Mouse (Mus musculus) lung, postnatal 36 days (tissue): Measurements from ENCODE around the gene Trio.
"Not testable (repeated sequence)": the region's sequence is repeated elsewhere in the genome, so short reads cannot be mapped to it uniquely, and the experiment has no call there.

Source experiments
- DNase-seq: peaks from one replicate; pipeline ENCODE4 v3.0.0; 2022; ENCODE audit warnings: mixed read lengths

Gene Trio

DNA sequence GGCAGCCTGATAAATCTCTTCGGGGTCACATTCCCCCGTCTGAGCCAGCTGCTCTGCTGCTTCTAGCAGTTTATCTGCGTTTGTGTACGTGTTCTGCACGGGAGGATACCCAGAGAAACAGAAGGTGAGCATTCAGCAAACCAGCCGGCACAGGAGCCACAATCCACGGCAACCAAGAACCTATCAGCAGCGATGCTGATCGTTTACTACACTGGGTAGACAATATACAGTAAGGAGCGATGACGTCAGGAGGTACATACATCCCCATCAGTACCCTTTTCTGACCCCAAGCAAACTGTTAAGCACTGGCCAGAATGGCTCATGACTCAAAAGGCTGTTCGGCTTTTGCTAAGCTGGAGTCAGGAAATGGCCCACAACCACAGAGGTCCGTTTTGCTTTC lies 154.4 kb downstream of the Trio start:
- DNase-seq, result no peak

- no peak for DNase-seq
Observed at GRCm38 (mm10) chr15:27869001-27869400, 156.6 kb downstream of the Trio start.

DNA sequence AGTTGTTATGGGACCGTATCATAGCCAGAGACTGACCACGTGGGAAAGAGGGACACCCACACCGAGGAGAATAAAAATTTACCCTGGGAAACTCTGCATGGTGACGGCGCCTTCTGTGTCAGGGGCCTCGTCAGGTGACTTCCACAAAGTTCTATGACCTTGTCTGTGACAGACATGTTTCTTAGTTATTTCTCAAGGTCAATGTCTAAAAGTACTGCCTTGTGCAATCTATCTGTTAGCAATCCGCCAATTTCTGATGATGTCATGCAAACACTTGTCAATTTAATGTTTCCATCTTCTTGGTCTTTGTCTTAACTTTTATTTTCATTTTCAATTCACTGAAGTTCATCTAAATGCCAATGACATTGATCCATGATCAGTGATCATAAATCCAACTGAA lies 157.8 kb downstream of the Trio start:
- DNase-seq, result no peak

DNA sequence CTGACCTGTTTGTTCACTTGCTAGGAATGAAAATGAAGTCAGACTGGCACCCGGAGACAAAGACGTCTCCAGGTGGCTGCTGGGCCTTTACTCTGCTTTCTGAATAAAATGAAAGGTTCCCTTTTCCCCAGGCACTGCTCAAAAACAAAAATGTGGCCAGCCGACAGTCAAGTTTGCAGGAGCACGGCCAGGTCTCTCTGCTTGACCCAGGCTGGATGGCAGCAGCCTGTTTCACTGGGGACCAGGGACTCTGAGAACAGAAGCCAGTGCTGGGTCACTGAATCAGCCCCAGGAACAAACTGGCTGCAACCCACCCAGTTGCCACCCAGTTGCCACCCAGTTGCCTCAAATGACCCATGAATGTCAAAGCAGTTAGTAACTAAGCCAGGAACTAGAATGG lies 159.2 kb downstream of the Trio start:
- no peak for DNase-seq

DNA sequence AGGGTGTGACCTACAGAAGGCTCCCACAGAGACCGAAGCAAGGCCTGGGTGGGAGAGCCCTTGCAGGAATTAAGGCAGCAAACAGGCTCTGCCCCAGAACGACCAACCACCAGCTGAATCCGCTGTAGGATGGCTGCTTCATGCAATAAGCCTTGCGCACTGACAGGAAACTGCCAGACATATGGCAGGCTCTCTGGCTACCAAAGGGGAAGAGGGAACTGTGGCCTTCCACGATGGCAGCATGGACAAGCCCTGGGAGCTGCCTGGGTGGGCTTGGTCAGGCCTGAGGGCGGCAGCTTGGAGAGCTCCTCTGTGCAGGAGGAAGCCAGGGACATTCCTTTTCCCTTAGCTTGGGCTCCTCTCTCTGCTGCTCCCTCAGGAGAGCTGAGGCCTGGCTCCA lies 159.6 kb downstream of the Trio start:
- DNase-seq, result no peak

DNA sequence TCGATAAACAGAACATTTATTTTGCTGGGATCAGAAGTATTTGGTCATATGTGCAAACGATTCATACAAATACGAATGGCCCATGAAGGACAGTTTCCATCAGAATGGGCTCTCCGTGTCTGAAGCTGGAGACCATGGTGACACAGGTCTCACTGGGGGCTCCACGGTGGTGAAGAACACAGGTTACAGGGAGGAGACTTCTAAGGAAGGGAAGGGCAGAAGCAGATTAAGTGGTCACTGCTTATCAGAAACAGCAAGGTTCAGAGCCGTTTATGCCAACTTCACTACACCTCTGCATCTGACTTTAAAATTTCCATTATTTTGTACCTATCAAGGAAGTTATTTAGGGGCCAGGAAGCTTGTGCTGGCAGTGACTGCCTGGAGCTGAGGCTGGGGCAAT lies 161.3 kb downstream of the Trio start:
- no peak for DNase-seq

GRCm38 (mm10) chr15:27862949-27863348 lies 162.7 kb downstream of the Trio start:
- DNase-seq, result no peak

DNA sequence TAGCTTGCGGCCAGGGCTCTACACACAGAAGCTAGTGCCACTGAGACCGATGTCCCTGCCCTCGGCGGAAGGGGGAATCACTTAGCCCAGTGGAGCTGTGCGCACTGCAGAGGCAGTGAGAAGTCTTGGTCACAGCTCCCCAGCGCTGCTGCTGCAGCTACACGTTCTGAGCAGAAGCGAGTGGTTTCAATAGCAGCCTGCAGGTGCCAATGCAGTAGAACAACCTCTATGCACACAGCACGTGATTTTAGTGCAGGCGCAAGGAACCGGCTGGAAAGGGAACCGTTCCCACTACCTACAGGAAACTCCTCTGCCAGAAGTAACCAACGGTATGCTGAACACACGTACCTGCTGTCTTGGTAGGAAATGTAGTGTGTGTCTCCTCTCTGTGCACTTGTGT lies 165.2 kb downstream of the Trio start:
- no peak for DNase-seq

DNA sequence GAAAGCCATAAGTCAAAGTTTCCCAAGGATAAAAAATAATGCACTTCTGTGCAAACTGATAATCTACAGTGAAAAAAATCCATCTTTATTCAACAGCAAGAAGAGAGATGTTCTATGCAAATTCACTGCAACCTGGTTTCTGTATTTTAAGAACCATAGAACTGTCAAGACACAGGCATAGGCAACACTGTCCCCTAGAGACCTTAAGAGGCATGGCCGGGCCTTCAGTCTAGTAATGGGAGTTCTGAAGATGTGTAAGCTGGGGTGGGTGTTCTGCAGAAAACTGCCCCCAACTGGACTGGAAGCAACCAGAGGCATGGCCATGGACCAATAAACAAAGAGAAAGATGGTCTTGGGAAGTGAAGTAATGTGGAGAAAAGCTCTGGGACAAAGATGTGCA lies 166.1 kb downstream of the Trio start:
- peak; percentile 37 for DNase-seq

DNA sequence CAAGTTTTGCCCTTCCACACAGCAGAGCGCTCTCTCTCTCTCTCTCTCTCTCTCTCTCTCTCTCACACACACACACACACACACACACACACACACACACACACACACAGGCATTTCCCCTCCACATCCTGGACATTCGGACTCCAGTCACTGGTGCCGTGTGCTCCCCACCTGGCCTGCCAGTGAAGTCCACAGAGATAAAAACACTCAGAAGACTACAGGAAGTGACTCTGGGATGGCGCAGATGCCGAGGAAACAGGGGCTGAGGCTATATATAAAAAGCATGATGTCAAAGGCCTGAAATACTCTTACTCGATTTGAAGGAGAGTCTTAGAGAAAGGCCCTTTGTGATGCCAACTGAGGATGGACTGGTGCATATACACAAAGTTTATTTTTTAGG lies 166.5 kb downstream of the Trio start:
- DNase-seq, result no peak

DNA sequence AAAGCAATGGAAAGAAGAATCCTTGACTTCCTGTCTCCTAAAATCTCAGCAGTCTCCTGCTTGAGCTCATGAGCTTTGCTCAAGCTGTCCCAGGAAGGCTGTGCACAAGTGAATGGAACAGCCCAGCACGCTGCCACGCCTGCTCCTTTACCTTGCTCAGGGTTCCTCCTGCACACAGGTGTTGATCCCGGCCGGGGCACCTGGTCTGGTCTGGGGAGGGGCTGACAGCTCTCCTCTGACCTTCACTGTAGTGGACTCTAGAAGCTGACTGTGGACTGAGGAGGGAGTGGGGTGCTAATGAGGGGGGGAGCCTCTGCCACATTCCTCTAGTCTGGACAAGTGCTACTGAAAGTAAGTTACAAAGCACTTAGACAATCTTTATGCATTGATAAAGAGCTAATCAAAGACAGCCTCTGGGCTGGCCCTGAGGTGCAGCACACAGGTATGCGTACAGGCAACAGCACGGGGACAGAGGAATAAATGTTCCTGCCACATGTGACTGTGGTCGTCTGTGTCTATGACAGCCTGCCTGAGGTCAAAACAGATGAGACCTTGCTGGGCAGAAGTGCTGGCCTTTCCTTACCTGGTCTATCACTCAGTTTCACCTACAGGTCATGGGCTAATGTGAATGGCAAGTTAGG lies 167.3 kb downstream of the Trio start:
- DNase-seq, result no peak

DNA sequence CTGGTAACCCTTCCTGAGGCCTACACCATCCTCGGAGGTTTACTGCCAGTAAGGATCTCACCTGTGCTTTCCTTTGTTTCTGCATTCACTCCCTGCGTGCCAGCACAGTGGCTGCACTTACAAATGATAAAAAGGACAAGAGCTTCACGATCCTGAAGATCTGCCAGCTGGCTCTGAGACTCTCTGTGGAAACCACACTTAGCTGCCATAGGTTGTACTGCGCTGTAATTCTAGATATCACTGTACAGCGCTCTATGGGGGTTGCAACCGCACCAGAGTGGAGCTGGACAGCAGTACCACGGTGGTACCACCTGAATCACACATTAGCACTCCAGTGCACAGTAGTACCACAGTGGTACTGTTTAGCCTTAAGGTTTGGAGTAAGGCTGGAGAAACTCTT lies 168.4 kb downstream of the Trio start:
- no peak for DNase-seq

DNA sequence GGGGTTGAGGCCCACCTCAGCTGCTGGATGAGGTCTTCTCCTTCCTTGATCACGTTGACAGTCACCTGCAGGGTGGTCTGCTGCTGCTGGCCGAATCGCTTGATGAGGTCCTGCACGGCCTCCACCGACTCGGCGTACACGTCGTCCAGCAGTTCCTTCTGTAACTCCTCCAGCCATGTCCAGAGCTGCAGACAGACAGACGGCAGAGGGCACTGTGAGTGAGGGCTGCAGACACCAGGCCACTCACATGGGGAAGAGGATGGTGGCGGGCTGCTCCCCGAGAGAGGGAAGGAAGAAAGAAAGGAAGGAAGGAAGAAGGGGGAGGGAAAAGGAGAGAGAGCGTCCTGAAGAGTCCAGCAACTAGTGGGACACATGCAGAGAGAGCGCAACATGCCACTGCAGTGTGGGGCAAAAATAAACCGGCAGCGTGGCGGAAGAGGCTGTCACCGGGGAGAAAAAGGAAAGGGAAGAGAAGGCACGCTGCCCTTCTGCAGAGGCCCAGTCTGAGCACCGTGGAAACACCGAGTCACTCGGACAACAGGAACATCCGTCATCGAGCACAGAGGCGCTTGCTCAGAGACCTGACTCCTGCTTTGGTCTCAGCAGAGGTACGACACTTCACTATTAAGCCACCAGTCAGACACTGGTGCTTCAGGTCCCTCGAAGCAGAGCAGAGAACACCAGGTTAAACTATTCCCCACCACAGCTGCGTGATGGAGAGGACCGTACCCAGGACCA lies 169.4 kb downstream of the Trio start:
- peak; percentile 29 for DNase-seq

DNA sequence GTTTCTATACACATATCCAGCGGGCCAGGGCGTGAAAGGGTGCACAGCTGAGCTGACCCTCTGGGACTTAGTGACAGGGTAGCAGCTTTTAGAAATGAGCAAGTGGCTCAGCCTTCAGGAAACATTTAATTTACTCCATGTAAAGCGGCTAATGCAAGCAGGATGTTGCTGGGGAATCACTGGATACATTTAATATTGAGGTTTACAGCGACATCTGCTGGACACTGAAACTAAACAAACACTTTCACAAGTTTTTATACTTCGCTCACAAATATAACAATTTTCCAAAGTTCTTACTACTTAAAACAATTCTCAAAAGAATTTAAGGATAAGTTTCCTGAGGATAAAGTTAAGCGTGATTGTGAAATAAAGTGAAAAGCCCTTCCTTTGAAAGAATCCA lies 174.3 kb downstream of the Trio start:
- DNase-seq, result peak; percentile 36

GRCm38 (mm10) chr15:27850904-27851303 lies 174.7 kb downstream of the Trio start:
- DNase-seq, result peak; percentile 43

DNA sequence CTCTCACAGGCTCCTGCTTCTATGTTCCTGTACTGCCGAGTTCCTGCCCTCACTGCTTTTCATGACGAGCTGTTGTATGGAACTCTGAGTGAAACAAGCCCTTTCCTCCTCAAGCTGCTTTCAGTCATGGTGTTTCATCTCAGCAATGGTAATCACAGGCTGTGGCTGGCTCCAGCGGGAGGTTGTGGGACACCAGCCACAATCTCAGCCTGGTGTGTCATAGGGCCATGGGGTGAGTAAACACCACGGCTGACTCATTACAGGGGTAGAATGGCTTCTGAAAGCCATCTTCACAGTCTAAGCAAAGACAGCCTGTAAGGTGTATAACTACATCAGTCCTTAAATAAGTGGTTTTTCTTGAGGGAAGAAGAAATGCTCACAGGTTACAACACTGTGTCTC lies 175.7 kb downstream of the Trio start:
- no peak for DNase-seq

GRCm38 (mm10) chr15:27841696-27842095 lies 184.0 kb downstream of the Trio start:
- DNase-seq, result no peak

DNA sequence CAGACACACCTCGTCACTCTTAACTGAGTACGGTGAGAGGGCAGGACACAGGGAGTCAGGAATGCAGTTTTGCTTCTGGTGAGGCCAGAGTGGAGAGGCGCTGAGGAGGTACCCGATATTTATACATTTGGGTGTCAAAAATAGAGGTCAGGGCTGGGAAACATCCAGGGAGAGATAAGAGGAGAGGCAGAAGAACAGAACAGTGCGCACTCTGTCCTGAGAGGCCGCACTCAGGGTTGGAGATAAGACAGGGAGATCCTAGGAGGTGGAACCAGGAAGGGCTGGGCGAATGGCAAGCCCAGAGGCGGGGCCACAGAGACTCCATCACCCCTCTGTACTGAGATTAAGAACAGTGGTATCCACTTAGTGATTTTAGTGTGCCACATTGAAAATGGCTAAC lies 185.1 kb downstream of the Trio start:
- no peak for DNase-seq

- no peak for DNase-seq
Observed at GRCm38 (mm10) chr15:27840125-27840524, 185.5 kb downstream of the Trio start.

- no peak for DNase-seq
Observed at GRCm38 (mm10) chr15:27831646-27832045, 194.0 kb downstream of the Trio start.

GRCm38 (mm10) chr15:27827871-27828270 lies 197.8 kb downstream of the Trio start:
- not testable (repeated sequence) for DNase-seq

DNA sequence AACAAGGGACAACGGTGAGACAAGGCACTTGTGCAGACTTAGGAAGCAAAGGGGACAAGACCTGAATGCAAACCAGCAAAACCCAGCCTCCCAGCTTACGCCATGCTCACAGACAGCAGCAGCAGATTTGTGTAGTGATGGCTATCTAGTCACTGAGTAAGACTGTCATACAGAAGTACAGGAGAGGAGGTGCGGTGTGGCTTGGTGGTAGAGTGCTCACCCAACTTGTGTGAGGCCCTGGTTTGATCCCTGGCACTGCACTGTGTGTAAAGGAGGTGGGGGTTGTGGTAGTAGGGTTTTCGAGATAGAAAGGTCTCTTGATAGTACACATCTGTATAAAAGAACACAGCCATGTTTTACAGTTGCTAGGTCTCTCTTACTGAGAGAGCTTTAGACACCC lies 198.8 kb downstream of the Trio start:
- DNase-seq, result no peak

DNA sequence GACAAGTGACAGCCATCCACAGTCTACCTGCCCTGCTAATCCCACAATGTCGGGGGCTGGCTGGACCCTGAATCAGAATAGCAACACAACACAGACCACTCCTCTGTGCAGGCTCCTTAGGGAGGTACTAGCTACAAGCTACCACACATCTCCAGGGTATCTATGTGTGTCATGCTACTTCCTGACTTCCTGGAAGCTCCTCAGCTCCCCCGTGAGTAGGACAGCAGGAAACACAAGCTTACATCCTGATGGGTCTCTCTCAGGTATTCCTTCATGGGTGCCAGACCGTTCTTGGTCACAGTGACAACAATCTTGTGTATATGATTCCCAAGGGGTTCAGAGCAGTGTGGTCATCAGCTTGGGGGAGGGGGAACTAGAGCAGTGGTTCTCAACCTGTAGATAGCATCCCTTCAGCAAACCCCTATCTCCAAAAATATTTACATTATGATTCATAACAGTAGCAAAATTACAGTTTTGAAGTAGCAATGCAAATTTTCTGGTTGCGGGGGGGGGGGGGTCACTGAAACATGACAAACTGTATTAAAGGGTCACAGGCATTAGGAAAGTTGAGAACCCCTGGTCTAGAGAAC lies 199.5 kb downstream of the Trio start:
- DNase-seq, result no peak

- no peak for DNase-seq
Observed at GRCm38 (mm10) chr15:27825390-27825789, 200.3 kb downstream of the Trio start.
